Mouse (Mus musculus) erythroblast, embryonic 14.5 days (primary cell): ENCODE data around the gene Islr.

Experiments
- GATA1 ChIP-seq: IDR thresholded peaks from 2 replicates; pipeline ENCODE4 v1.6.1; 2012; ENCODE audit warnings: low read length, inconsistent platforms, mixed read lengths
- TAL1 ChIP-seq: IDR thresholded peaks from 3 replicates; pipeline ENCODE4 v1.6.1; 2012; ENCODE audit warnings: low read length, inconsistent platforms, mixed read lengths

DNA sequence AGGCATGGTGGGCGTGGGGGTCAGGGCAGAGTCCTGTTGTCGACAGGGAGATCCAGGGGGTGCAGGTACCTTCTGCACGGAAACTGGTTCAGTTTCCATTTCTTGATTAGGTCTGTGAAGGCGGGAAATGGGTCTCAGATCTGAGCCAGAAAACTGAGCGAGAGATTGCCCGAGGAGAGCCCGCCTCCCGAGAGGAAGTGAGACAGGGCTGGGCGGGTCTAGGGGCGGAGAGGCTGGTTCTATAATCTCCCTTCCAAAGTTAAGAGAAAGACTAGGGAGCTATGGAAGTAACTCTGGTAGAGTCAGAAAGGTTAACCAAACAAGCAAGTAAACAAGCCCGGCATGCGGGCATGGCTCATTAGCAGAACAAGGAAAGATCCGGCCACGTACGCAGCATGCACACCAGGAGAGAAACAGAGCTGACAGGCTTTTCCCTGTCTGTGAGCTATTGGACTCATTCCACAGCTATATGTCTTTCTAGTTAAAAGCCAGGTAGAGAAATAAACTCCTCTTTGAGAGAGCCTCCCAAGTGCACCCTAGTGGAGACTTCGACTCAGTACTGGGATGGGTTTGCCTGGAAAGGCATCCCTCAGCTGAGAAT, 45.6 kb upstream of the Islr start, which contains the start of gene Pml:
- TF ChIP-seq GATA1 (no peak), TAL1 (no peak)
